Mouse (Mus musculus): ENCODE measurements at regions not wholly inside any gene's neighbourhood (a gene's known extent, or its start where the extent isn't known, plus 50 kb on each side); places are given as distances from the start of the nearest gene placed in this dataset.

DNA sequence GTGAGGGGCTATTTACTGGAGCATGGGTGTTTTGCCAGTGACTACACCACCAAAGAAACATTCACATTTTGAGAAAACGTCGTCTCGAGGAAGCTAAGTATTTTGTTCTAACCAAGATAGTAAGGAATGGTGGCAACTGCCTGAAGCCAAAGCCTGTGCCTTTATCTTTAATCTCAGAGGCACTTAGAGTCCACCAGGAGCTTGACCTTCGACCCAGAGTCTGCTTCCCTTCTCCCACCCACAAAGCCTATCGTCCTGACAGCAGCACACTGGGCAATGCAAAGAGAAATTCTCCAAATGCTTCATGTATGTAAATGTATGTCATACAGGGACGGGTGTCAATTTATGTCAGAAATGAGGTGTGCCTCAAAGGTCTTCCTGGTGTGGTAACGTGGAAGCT lies 437.2 kb upstream of the Mgmt start:
- H3K4me2 ChIP-seq (ENCODE audit: low read depth, low read length), result no peak overlapping the region
- H3K9me3 ChIP-seq (ENCODE audit: control insufficient read depth, low read length), result no peaks in the 10 kb centered on the region
- no peak for DNase-seq (ENCODE audit: low spot score)
- 0 out of 2 replicates have a peak, but pooled peaks cover 3% of the 10 kb centered on the region for H3K4me1 ChIP-seq (ENCODE audit: control insufficient read depth, insufficient read depth, low read length)
- H3K4me3 ChIP-seq (ENCODE audit: low read depth, low read length), result no peak overlapping the region
- H3K27me3 ChIP-seq (replicated peaks; ENCODE audit: control insufficient read depth, insufficient read depth, low read length), result 0 out of 2 replicates have a peak, but pooled peaks cover 3% of the 10 kb centered on the region
- no peak overlapping the region for H3K9ac ChIP-seq (ENCODE audit: low read depth, low read length)
- ATAC-seq (ENCODE audit: low read depth), result no peak
- WGBS, result 49% methylated on average over 7 of the region's 7 CpGs
- no peak overlapping the region for H3K27ac ChIP-seq (replicated peaks; ENCODE audit: low read depth, low read length)
- H3K36me3 ChIP-seq (ENCODE audit: control insufficient read depth, insufficient read depth, low read length), result no peaks in the 10 kb centered on the region

DNA sequence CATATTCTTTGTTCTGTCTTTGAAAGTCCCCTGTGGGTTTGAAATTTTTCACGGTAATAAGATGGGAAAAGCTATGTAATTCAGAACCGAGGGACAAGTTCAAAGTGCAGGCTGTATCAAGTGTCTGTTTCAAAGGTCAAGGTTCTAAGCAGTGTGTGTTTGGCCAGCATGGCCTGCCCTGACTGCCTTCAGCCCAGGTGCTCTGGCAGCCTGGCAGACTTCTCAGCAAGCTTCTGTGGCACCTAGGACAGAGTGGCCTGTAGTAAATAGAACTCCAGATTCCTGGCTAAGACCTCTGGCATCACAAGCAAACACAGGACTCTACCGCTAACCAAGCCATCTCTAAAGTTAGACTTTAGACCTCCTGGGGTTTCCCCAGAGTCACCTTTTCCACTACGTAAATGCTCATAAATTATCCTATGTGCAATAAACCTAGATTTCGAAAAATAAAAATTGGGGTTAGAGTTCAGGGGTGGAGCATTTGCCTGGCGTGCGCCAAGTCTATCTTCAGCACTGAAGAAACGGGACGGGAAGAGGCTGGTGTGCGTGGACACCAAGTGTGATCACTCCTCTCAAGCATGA lies 436.5 kb upstream of the Mgmt start:
- 74% methylated on average over 10 of the region's 10 CpGs for WGBS
- no peaks in the 10 kb centered on the region for H3K36me3 ChIP-seq (ENCODE audit: control insufficient read depth, insufficient read depth, low read length)
- no peak for ATAC-seq (ENCODE audit: low read depth)

DNA sequence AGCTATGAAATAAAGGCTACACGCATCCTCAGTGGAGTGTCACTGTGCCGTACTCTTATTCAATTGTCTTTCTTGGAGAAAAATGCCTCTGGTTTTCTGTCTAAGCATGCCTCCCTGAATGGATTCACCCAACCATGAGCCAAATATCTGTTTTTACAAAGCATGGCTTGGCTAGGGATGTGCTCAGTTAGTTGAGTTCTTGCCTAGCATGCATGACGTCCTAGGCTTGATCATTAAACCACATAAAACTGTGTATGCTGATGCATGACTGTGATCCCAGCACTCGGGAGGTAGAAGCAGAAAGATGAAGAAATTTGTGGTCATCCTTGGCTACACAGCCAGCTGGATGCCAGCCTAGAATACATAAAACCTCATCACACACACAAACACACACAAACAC lies 417.3 kb upstream of the Mgmt start:
- Histone ChIP-seq H3K4me2 (ENCODE audit: low read depth, low read length) (no peak overlapping the region), H3K4me3 (ENCODE audit: low read depth, low read length) (no peak overlapping the region), H3K9ac (ENCODE audit: low read depth, low read length) (no peak overlapping the region), H3K36me3 (ENCODE audit: control insufficient read depth, insufficient read depth, low read length) (no peaks in the 10 kb centered on the region), H3K4me1 (ENCODE audit: control insufficient read depth, insufficient read depth, low read length) (peaks cover 15% of the 10 kb centered on the region; the same call in 1 of the 2 replicates), H3K27ac (replicated peaks; ENCODE audit: low read depth, low read length) (no peak overlapping the region), H3K27me3 (replicated peaks; ENCODE audit: control insufficient read depth, insufficient read depth, low read length) (no peaks in the 10 kb centered on the region), H3K9me3 (ENCODE audit: control insufficient read depth, low read length) (no peaks in the 10 kb centered on the region)
- ATAC-seq (ENCODE audit: low read depth), result no peak
- DNase-seq (ENCODE audit: low spot score), result no peak
- 80% methylated on average over 4 of the region's 4 CpGs for WGBS

More for the DNA sequence above, 436.5 kb upstream of the Mgmt start:
- Histone ChIP-seq H3K27ac (replicated peaks; ENCODE audit: low read depth, low read length) (no peak overlapping the region), H3K9me3 (ENCODE audit: control insufficient read depth, low read length) (no peaks in the 10 kb centered on the region), H3K9ac (ENCODE audit: low read depth, low read length) (no peak overlapping the region), H3K4me1 (ENCODE audit: control insufficient read depth, insufficient read depth, low read length) (0 out of 2 replicates have a peak, but pooled peaks cover 3% of the 10 kb centered on the region), H3K4me2 (ENCODE audit: low read depth, low read length) (no peak overlapping the region), H3K27me3 (replicated peaks; ENCODE audit: control insufficient read depth, insufficient read depth, low read length) (0 out of 2 replicates have a peak, but pooled peaks cover 3% of the 10 kb centered on the region), H3K4me3 (ENCODE audit: low read depth, low read length) (no peak overlapping the region)
- no peak for DNase-seq (ENCODE audit: low spot score)

DNA sequence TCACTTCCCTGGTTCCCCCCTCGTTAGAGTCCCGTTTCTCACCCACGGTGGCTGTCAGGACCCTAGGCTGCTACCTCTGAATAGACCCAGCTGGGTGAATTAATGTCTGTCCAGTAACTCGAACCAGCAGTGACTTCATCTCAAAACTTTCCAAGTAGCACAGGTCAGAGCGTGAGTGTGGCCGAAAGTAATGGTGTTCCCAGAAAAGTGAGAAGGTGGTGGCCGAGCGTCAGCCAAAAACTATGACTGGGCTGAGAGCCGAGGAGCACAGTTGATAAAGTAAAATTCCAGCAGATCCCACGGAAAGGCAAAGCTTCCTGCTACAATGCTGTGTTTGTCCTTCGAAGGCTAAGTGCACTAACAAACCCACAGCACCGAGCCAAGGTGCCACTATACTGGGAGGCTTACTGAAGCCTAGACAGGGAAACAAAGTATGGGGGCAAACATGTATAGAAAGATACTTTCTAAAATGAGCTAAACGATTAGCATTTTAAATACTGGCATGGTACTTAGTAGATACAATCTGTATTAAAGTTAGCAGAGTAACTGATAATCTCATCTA lies 413.7 kb upstream of the Mgmt start:
- DNase-seq (ENCODE audit: low spot score) (peak; percentile 30), ATAC-seq (ENCODE audit: low read depth) (no peak)
- Histone ChIP-seq H3K36me3 (ENCODE audit: control insufficient read depth, insufficient read depth, low read length) (no peaks in the 10 kb centered on the region), H3K9me3 (ENCODE audit: control insufficient read depth, low read length) (no peaks in the 10 kb centered on the region), H3K4me2 (ENCODE audit: low read depth, low read length) (no peak overlapping the region), H3K27ac (replicated peaks; ENCODE audit: low read depth, low read length) (no peak overlapping the region), H3K9ac (ENCODE audit: low read depth, low read length) (no peak overlapping the region), H3K4me1 (ENCODE audit: control insufficient read depth, insufficient read depth, low read length) (peaks cover 19% of the 10 kb centered on the region), H3K27me3 (replicated peaks; ENCODE audit: control insufficient read depth, insufficient read depth, low read length) (no peaks in the 10 kb centered on the region), H3K4me3 (ENCODE audit: low read depth, low read length) (no peak overlapping the region)
- 44% methylated on average over 13 of the region's 13 CpGs for WGBS

DNA sequence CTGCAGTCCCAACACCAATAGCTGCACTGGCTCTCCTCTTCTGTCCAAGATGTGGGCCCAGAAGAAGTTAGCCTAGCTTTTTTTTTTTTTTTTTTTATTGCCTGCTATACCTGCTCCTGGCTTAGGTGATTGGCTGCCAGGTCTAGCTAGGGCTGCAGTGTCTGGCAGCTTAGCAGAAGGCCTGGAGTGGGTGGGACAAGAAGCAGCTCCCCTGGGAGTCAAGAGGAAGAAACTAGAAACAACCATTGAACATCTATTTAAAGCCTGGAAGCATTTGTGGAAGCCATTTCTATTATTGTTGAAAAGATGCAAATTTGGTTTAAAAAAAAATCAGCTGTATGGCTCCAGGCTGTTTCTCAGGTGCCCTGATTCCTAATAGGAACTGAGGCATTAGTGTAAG lies 411.2 kb upstream of the Mgmt start:
- no peak overlapping the region for H3K4me2 ChIP-seq (ENCODE audit: low read depth, low read length)
- peaks cover 21% of the 10 kb centered on the region for H3K4me1 ChIP-seq (ENCODE audit: control insufficient read depth, insufficient read depth, low read length)
- H3K27ac ChIP-seq (replicated peaks; ENCODE audit: low read depth, low read length), result no peak overlapping the region
- H3K9ac ChIP-seq (ENCODE audit: low read depth, low read length), result no peak overlapping the region
- no peaks in the 10 kb centered on the region for H3K9me3 ChIP-seq (ENCODE audit: control insufficient read depth, low read length)
- DNase-seq (ENCODE audit: low spot score) (no peak), ATAC-seq (ENCODE audit: low read depth) (no peak)
- no peaks in the 10 kb centered on the region for H3K36me3 ChIP-seq (ENCODE audit: control insufficient read depth, insufficient read depth, low read length)
- H3K27me3 ChIP-seq (replicated peaks; ENCODE audit: control insufficient read depth, insufficient read depth, low read length), result no peaks in the 10 kb centered on the region
- no peak overlapping the region for H3K4me3 ChIP-seq (ENCODE audit: low read depth, low read length)

DNA sequence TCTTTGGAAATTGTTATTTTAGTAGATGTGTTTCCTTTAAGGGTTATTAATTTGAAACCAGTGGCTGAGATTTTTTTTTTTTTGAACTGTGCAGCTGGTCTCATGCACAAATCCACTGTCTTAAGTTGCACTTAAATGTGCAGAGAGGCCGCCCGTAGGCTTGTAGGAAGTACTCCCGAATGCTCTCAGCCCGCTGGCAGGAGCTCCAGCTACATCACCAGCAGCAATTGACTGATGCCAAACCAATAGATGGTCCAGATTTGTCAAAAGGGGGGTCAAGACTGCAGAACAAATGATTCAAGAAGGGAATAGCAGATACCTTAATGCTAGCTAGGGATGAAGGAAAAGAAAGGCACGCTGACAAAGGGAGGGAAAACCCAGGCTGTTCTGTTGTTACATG lies 406.9 kb upstream of the Mgmt start:
- no peak overlapping the region for H3K9ac ChIP-seq (ENCODE audit: low read depth, low read length)
- H3K27ac ChIP-seq (replicated peaks; ENCODE audit: low read depth, low read length), result no peak overlapping the region

DNA sequence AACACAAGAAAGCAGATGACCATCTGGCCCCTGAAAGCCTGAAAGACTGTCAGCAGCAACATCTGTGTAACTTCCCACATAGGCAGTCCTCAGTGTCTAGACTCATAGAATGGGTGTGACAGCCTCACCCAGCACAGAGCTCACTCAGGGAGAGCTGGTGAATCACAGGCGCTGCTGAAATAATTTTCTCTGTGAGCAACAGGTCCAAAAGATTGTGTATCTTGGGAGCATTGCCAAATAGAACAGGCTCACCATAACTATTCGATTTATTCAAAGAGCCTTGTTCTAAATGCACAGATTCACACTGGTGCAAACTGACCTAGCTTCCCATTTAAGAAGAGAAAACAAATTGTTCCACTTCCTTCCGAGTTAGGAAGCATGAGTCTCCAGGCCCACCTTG lies 399.6 kb upstream of the Mgmt start:
- Histone ChIP-seq H3K4me1 (ENCODE audit: control insufficient read depth, insufficient read depth, low read length) (peaks cover 26% of the 10 kb centered on the region), H3K9me3 (ENCODE audit: control insufficient read depth, low read length) (no peaks in the 10 kb centered on the region), H3K4me3 (ENCODE audit: low read depth, low read length) (no peak overlapping the region), H3K9ac (ENCODE audit: low read depth, low read length) (0 out of 2 replicates have a peak overlapping the region, but pooled peaks have one; percentile 26), H3K36me3 (ENCODE audit: control insufficient read depth, insufficient read depth, low read length) (no peaks in the 10 kb centered on the region), H3K27ac (replicated peaks; ENCODE audit: low read depth, low read length) (peak overlapping the region; percentile 49), H3K27me3 (replicated peaks; ENCODE audit: control insufficient read depth, insufficient read depth, low read length) (no peaks in the 10 kb centered on the region; the same call in 1 of the 2 replicates), H3K4me2 (ENCODE audit: low read depth, low read length) (no peak overlapping the region)
- ATAC-seq (ENCODE audit: low read depth), result no peak
- DNase-seq (ENCODE audit: low spot score), result peak; percentile 50
- WGBS, result 35% methylated on average over 3 of the region's 3 CpGs

More for the DNA sequence above, 406.9 kb upstream of the Mgmt start:
- 34% methylated on average over 5 of the region's 5 CpGs for WGBS
- no peaks in the 10 kb centered on the region for H3K36me3 ChIP-seq (ENCODE audit: control insufficient read depth, insufficient read depth, low read length)
- no peak overlapping the region for H3K4me3 ChIP-seq (ENCODE audit: low read depth, low read length)
- no peaks in the 10 kb centered on the region for H3K9me3 ChIP-seq (ENCODE audit: control insufficient read depth, low read length)
- DNase-seq (ENCODE audit: low spot score) (peak; percentile 61), ATAC-seq (ENCODE audit: low read depth) (no peak)
- H3K4me1 ChIP-seq (ENCODE audit: control insufficient read depth, insufficient read depth, low read length), result peaks cover 7% of the 10 kb centered on the region
- H3K27me3 ChIP-seq (replicated peaks; ENCODE audit: control insufficient read depth, insufficient read depth, low read length), result no peaks in the 10 kb centered on the region; the same call in 1 of the 2 replicates
- H3K4me2 ChIP-seq (ENCODE audit: low read depth, low read length), result no peak overlapping the region

DNA sequence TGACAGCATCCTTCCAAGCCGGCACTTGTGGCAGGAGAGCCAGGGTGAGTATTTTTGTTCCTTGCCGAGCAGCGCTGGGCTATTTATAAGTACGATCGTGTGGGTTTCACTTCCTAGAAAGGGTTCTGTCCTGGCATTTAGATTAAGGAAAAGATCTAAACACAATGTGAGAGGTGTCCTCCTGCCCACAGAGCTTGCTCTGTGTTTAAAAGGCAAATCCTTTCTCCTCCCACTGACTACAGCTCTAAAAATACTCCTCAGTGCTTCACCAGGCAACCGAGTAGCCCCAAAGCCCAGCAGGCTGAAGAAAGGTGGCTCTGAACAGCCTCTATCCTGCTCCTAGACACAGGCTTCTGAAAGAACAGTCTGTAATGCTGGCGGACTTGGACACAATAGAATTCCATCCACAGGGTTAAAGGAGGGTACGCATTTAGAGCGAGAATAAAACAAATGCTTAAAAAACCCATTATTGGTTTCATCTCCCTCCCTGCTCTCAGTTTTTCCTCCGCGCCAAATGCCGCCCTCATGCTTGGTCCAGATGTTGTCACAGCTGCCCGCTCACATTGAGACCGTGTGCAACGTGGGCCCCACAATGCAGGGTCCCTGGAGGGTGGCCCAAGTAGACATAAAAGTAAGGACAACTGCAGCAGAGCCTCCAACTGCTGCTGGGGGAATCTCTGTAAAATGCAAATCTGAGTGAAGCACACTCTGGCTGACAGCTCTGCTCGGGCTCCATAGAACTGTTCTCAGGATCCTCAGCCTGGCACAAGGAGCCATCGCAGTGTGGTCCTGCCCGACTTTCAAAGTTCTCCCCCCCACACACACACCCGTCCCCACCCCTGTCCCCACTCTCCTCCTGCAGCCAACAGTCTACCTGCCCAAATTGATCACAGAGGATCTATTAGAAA lies 397.8 kb upstream of the Mgmt start:
- WGBS, result 23% methylated on average over 19 of the region's 19 CpGs
- no peaks in the 10 kb centered on the region for H3K9me3 ChIP-seq (ENCODE audit: control insufficient read depth, low read length)
- H3K4me3 ChIP-seq (ENCODE audit: low read depth, low read length), result no peak overlapping the region
- H3K4me2 ChIP-seq (ENCODE audit: low read depth, low read length), result peak overlapping the region; percentile 37
- H3K4me1 ChIP-seq (ENCODE audit: control insufficient read depth, insufficient read depth, low read length), result peaks cover 26% of the 10 kb centered on the region
- peak overlapping the region; percentile 31; the same call in 1 of the 2 replicates for H3K9ac ChIP-seq (ENCODE audit: low read depth, low read length)
- ATAC-seq (ENCODE audit: low read depth) (peak; percentile 48; the same call in 1 of the 2 replicates), DNase-seq (ENCODE audit: low spot score) (peak; percentile 68)
- H3K27ac ChIP-seq (replicated peaks; ENCODE audit: low read depth, low read length), result peak overlapping the region; percentile 45
- no peaks in the 10 kb centered on the region for H3K36me3 ChIP-seq (ENCODE audit: control insufficient read depth, insufficient read depth, low read length)
- no peaks in the 10 kb centered on the region for H3K27me3 ChIP-seq (replicated peaks; ENCODE audit: control insufficient read depth, insufficient read depth, low read length)
